Comparison of ENCODE assay signal across 9 mouse cellular contexts in genomic region chr12:70452143-70452542, GRCm38 (mm10). TPM values are rescaled to one million over a fixed set of nuclear protein-coding genes. Genes with fewer than 3 reads are reported as not detected.
DNase-seq lines count a peak whose midpoint lies in the region; ATAC-seq lines count a peak whose summit lies in the region.
"Had no signal": no experiment of that assay in that cellular context is flagged by ENCODE, and none has a peak within 500 bp of the region (broad histone marks: within the 10 kb centered on the region; RNA-seq: fewer than 3 reads in every experiment).

No protein-coding gene starts in this region.

- no peaks in the 10 kb centered on the region for H3K9me3 ChIP-seq in kidney, embryonic 14.5 days (ENCODE audit: control insufficient read depth, low read length)
- H3K9me3 ChIP-seq in hindbrain, embryonic 15.5 days = no peaks in the 10 kb centered on the region
- H3K9me3 ChIP-seq in midbrain, embryonic 14.5 days (ENCODE audit: control insufficient read depth, low read length) = no peaks in the 10 kb centered on the region

- H3K4me1 ChIP-seq in kidney, embryonic 14.5 days (ENCODE audit: control insufficient read depth, insufficient read depth, low read length) = peaks cover 11% of the 10 kb centered on the region
- H3K4me1 ChIP-seq in hindbrain, embryonic 15.5 days (replicated peaks) = peaks cover 23% of the 10 kb centered on the region
- H3K4me1 ChIP-seq in midbrain, embryonic 14.5 days (ENCODE audit: control insufficient read depth, insufficient read depth, low read length) = peaks cover 16% of the 10 kb centered on the region

- 89% methylated on average over 2 of the region's 2 CpGs for WGBS in kidney, embryonic 14.5 days
- 91% methylated on average over 2 of the region's 2 CpGs for WGBS in hindbrain, embryonic 15.5 days
- 86% methylated on average over 2 of the region's 2 CpGs for WGBS in midbrain, embryonic 14.5 days

- no peak for ATAC-seq in kidney, embryonic 14.5 days (ENCODE audit: low FRiP score, low TSS enrichment)
- no peak for ATAC-seq in hindbrain, embryonic 15.5 days (ENCODE audit: low FRiP score, low read depth)
- ATAC-seq in midbrain, embryonic 14.5 days (ENCODE audit: low FRiP score, low TSS enrichment) = no peak

- no peaks in the 10 kb centered on the region for H3K27me3 ChIP-seq in kidney, embryonic 14.5 days (ENCODE audit: control insufficient read depth, insufficient read depth, low read length)
- no peaks in the 10 kb centered on the region for H3K27me3 ChIP-seq in hindbrain, embryonic 15.5 days
- no peaks in the 10 kb centered on the region for H3K27me3 ChIP-seq in midbrain, embryonic 14.5 days (ENCODE audit: control insufficient read depth, insufficient read depth, low read length)
- H3K27me3 ChIP-seq: Patski had no signal

- H3K4me3 ChIP-seq in kidney, embryonic 14.5 days (ENCODE audit: low read length) = peak overlapping the region; percentile 85
- H3K4me3 ChIP-seq in hindbrain, embryonic 15.5 days = peak overlapping the region; percentile 94; the same call in 1 of the 2 replicates
- H3K4me3 ChIP-seq in midbrain, embryonic 14.5 days (replicated peaks; ENCODE audit: low read depth, low read length) = no peak overlapping the region; the same call in 1 of the 2 replicates

- H3K9ac ChIP-seq in kidney, embryonic 14.5 days (ENCODE audit: low read depth, low read length) = peak overlapping the region; percentile 82; the same call in 1 of the 2 replicates
- no peak overlapping the region for H3K9ac ChIP-seq in hindbrain, embryonic 15.5 days
- H3K9ac ChIP-seq in midbrain, embryonic 14.5 days (replicated peaks; ENCODE audit: low read length) = no peak overlapping the region

- H3K27ac ChIP-seq in kidney, embryonic 14.5 days (ENCODE audit: low read depth, low read length) = no peak overlapping the region
- H3K27ac ChIP-seq in hindbrain, embryonic 15.5 days (replicated peaks) = no peak overlapping the region
- no peak overlapping the region for H3K27ac ChIP-seq in midbrain, embryonic 14.5 days (replicated peaks; ENCODE audit: low read depth, low read length)

- H3K4me2 ChIP-seq in kidney, embryonic 14.5 days (replicated peaks; ENCODE audit: low read depth, low read length) = peak overlapping the region; percentile 62
- H3K4me2 ChIP-seq in hindbrain, embryonic 15.5 days = peak overlapping the region; percentile 68
- H3K4me2 ChIP-seq in midbrain, embryonic 14.5 days (ENCODE audit: low read length) = peak overlapping the region; percentile 65

- peaks cover 5% of the 10 kb centered on the region; the same call in 1 of the 2 replicates for H3K36me3 ChIP-seq in kidney, embryonic 14.5 days (ENCODE audit: control insufficient read depth, insufficient read depth, low read length)
- no peaks in the 10 kb centered on the region for H3K36me3 ChIP-seq in hindbrain, embryonic 15.5 days
- peaks cover 5% of the 10 kb centered on the region; the same call in 1 of the 2 replicates for H3K36me3 ChIP-seq in midbrain, embryonic 14.5 days (ENCODE audit: control insufficient read depth, insufficient read depth, low read length)

- DNase-seq in kidney, adult 9 months = no peak
- peak; percentile 88 for DNase-seq in c-Kit-positive CD71-positive TER-119-positive erythroid progenitor cells, embryonic 14.5 days (ENCODE audit: low spot score)
- no peak for DNase-seq in midbrain, embryonic 14.5 days
- DNase-seq in urinary bladder, postnatal 36 days (ENCODE audit: low spot score in 2 of 2) = no peak
- no peak for DNase-seq in frontal cortex, postnatal 10 days (ENCODE audit: low spot score in 2 of 2)
- no peak for DNase-seq in adipocyte (ENCODE audit: low spot score)

RNA-seq across cellular contexts. Expression of gene Tmx1, which starts 0.8 kb away (rescaled TPM):
- 74.3 and 81.7 TPM in 2 replicates for polyA plus RNA-seq in kidney, embryonic 14.5 days (2014; fragmentation: Nextera tagmentation; extraction: Ambion mirVana)
- polyA plus RNA-seq in hindbrain, embryonic 15.5 days (2015; fragmentation: Nextera tagmentation; extraction: Ambion mirVana) = 132 and 134 TPM in 2 replicates
- polyA plus RNA-seq in midbrain, embryonic 14.5 days (2014; fragmentation: Nextera tagmentation; extraction: Ambion mirVana) = 99.5 and 99.6 TPM in 2 replicates
